Mouse (Mus musculus): Measurements from ENCODE around the gene 1190005I06Rik.

DNA sequence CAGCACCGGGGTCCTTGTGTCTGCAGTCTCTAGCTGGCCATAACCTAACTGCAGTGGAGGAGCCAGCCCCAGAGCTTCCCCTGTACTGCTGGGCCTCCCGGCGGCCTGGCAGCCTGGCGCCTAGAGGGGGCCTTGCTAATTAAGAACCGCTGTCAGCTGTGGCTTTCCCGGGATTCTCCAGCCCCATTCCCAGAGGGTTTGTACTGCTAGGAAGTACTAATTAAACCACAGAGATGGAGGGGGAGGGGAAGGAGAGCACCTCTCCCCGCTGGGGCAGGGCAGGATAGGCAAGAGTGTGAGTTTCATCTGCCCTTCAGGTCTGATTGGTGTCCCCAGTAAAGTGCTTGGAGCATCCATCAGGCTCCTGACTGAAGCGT, 84.1 kb downstream of the 1190005I06Rik start:
- TF ChIP-seq CTCF (IDR thresholded peaks at IDR 0.05; ENCODE audit: extremely low read depth, insufficient read length, insufficient replicate concordance, low read depth, low read length): no peak
- TF ChIP-seq POLR2A (IDR thresholded peaks at IDR 0.05; ENCODE audit: low read depth, low read length): no peak

All from small intestine, adult 2 months (tissue).